Mouse (Mus musculus) C2C12 (cell line): Measurements from ENCODE around the gene Ptpn3.

Source experiments
- CEBPB ChIP-seq: IDR thresholded peaks from one replicate; pipeline ENCODE4 v1.6.1; 2011; ENCODE audit warnings: low read depth, mild to moderate bottlenecking, control low read depth, moderate library complexity
- CTCF ChIP-seq: IDR thresholded peaks from one replicate; pipeline ENCODE4 v1.5.1; 2011; ENCODE audit not compliant: control insufficient read depth, insufficient read depth, insufficient read length
- MAX ChIP-seq: IDR thresholded peaks from one replicate; pipeline ENCODE4 v1.6.1; 2011; ENCODE audit warnings: mild to moderate bottlenecking, control low read depth
- MYOD1 ChIP-seq: IDR thresholded peaks from one replicate; pipeline ENCODE4 v1.6.1; 2011; ENCODE audit warnings: low read depth; ENCODE audit not compliant: control insufficient read depth, insufficient read length
- MYOG ChIP-seq: IDR thresholded peaks from one replicate; pipeline ENCODE4 v1.6.1; 2011; ENCODE audit not compliant: control insufficient read depth, insufficient read length; ENCODE audit errors: extremely low read depth

GRCm38 (mm10) chr4:57168277-57168676, 133.4 kb downstream of the Ptpn3 start:
- TF ChIP-seq CTCF (no peak), MAX (no peak), MYOG (no peak), MYOD1 (no peak), CEBPB (no peak)
